Mouse (Mus musculus) T-cell, adult 2 months (primary cell): Measurements from ENCODE around the gene Mapk11.

ENCODE experiments used
- DNase-seq: peaks from one replicate; pipeline ENCODE4 v3.0.0; 2022; ENCODE audit warnings: low spot score

Mapk11 gene

DNA sequence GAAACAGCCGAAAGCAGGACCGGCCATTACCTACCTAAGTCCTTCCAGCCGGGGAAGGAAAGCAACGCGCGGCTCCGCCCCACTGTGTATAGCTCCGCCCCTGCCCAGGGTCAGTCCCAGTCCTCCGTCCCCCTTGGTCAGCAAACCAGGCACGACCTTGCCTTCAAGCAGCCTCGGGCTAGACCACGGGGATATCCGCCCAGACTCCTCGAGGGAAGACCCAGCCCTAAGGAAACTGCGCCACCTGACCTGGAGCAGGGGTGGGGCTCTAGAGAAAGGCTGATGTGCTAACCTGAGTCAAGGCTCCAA lies 24.4 kb upstream of the Mapk11 start:
- DNase-seq = no peak

- DNase-seq = no peak
Measured at GRCm38 (mm10) chr15:89173024-89173905, 23.8 kb upstream of the Mapk11 start.

DNA sequence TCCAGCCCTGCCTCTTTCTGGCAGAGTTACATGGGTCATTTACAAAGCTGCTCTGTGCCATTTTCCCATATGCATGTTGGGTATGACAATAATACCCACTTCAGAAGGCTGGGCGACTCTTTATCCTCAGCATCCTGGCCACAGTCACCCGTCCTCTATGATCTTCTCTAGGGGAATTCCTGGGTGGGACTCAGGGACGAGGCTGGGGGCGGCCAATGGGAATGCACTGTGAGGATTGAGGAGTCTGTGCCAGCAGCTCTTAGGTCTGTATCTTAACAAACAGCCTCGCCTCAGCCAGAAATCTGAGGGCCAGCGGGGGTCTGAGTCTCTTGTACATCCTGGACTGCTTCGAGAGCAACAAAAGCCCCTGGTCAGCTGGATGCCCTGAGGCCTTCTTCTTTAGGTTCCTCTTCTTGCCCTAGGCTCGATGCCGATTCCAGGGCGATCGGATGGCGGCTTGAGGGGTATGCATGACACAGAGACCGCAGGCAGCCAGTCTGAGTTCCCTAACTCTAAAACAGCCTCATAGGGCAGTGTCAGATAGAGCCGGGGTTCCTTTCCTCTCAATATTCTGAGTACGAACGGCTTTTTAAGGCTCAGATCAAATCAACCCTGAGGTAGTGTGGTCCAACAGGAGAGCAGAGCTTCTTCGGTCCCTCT lies 23.0 kb upstream of the Mapk11 start:
- no peak for DNase-seq

- DNase-seq = no peak
Measured at GRCm38 (mm10) chr15:89171526-89172051, 22.2 kb upstream of the Mapk11 start.

DNA sequence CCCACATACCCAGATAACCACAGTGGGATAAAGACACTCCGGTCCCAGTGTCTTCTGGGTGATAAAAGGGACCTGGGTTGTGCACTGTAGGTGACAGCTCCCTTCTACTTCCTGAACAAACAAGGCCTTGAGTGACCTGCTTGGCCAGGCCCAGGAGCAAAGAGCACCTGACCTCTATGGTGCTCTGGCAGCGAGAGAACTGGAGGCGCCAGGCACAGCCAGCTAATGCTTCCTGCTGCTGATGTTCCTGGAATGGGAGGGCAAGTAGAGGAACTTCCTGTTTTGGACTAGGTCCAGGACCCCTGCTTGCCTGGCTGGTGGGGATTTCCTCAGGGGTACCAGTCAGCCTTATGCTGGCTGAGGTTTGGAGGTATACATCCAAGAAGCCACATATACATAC lies 20.7 kb upstream of the Mapk11 start:
- DNase-seq = no peak

DNA sequence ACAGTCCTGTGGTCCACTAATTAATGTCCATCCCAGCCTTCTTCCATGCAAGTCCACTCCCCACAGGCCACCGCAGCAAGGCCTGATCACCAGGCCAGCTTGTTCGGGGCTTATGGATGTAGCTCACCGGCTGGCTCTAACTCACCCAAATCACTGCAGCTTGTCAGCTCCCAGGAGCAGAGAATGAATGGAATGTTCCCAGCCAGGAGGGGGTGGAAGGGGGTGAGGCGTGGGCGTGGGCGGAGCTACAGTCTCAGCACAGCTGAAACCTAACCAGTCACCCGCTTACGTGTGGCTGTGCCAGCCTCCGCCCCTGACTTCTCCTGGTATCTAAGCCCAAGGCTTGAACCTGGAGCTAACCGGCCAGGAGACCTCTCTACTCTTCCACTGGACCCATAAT lies 20.0 kb upstream of the Mapk11 start:
- DNase-seq = no peak

DNA sequence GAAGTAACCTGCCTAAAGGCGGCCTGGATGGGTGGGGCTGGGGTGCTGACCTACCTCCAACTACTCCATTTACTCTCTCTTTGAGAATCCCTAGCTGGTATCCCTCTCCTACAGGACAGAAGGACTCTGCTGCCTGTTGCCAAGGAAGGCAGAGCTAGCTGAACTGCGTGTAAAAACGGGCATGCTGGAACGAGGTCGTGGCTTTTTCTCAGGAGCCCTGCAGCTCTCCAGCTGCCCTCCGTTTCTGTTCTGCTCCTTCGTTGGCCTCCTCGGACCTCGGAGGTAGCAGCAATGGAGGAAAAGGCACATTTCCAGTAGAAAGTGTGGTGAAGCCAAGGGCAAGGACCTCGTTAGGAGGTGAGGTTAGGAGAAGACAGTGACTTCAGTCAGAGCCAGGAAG lies 19.5 kb upstream of the Mapk11 start:
- no peak for DNase-seq

GRCm38 (mm10) chr15:89165478-89165877 lies 16.1 kb upstream of the Mapk11 start:
- DNase-seq = no peak

GRCm38 (mm10) chr15:89161397-89161796 lies 12.0 kb upstream of the Mapk11 start:
- DNase-seq = no peak

DNA sequence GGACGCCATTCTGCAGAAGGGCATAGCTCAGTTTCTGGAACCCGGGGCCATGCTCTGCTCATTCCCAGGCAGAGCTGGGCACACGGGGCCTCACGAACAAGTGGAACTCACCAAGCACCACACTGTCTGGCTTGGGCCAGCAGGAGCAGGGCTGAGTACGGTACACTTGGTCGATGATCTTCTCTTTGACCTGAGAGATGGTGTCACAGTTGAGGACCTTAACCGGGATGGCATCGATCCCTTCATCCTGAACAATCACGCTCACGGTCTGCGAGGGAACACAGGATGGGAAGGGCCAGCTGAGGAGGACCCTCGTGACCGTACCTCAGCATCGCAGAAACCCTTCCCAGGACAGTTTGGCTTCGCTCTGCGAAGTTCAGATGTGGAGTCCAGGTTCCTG lies 9.1 kb upstream of the Mapk11 start:
- no peak for DNase-seq

DNA sequence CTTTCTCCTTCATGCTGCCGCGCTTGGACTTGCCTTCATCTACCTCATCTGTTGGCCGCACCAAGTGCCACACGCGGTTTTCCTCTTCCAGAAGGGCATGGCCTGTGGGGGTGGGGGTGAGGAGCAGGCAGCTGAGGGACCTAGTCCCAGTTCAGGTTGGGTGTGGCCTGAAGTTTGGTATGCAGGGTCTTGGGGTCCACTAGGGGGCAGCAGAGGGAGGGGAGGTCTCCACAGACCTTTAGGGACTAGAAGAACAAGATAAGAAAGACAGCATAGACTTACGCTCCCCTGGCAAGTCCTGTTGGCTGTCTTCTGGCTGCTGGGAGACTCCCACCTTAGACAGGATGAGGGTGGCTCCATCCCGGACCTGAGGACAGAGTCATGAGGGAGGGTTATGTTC lies 8.5 kb upstream of the Mapk11 start:
- peak; percentile 74 for DNase-seq

DNA sequence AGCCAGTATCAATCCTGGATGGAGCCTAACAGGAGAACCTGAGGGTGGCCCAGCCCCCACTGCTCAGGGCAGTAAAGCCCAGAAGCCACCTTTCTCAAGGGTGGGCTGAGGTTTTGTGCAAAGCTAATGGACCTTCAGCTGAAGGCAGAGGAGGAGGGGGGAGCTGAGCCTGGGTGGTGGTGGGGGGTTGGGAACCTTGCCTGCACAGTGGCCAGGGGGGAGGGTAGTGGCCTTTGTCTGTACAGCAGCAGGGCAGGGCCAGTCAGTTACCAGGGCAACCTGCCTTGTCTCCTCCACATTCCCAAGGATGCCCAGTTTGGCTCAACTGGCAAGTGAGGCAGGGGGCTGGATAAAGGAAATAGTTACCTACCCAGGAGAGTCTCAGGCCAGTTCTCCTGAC lies 2.9 kb upstream of the Mapk11 start:
- DNase-seq = no peak

DNA sequence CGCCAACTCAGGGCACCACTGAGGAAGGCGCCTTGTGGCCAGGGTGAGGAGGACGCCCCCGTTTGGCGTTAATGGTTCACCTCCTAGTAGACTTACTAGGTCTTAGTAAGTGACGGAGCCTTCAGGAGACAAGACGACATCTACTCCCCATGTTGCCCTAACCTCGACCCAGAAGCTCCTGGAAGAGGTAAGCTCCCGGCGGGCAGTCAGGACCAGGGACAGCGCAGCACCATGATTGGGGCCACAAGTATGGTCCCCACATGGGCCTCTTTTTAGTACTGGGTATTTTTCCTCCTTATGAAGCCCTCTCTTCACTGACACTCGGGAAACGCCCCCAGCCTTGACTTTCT lies 588 bp upstream of the Mapk11 start:
- DNase-seq = peak; percentile 31

DNA sequence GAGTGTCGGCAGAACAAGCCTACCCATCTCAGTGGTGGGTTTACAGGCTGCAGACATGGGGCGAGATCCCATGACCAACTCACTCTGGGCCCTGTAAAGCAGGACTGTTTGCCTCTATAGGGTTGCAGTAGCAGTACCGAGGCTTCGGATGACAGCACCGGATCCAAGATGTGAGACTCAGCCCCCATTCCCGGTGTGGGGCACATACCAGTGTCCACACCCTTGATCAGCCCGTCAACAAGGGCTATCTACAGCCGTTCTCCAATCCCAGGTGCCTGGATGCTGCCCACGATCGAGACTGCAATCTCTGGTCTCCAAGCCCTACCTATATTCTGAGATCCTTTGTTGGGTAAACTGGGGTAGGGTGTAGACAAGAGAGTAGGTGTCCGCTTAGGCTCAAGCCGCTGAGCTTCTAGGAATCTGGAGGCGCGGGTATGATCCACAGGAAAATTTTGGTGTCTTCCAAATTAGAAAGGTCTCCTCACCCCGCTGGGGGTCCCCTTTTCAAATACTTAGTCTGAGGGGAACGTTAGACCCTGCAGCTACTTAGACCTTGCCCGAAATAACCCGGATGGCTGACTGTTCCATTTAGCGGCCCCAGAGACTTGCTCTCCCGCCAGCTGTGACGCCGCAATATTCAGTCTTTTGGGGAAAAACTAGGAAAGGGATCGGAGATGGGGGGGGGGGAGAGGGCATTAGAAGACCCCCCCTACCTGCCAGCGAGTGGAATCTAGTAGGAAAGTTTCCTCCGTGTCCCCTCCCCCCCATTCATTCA lies 745 bp downstream of the Mapk11 start:
- DNase-seq = no peak

DNA sequence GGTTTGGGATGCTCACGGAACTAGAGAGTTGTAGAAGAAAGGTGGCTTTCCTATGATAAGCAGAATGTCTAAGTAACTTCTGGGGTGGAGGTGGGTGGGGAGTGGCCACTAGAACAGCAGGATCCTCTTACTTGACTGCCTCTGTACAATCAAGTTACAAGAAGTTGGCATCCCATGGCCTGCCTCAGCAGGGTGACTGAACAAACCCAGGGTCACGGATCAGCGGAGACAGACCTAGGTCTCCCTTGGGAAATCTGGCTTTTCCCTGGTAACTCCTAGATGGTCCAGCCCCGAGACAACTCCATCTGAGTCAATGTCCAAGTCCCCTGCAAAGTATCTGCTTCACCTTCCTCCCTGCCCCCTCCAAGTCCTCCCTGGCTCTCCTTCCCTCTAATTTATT lies 1.5 kb downstream of the Mapk11 start:
- DNase-seq = no peak

GRCm38 (mm10) chr15:89147456-89147855 lies 2.0 kb downstream of the Mapk11 start:
- no peak for DNase-seq

DNA sequence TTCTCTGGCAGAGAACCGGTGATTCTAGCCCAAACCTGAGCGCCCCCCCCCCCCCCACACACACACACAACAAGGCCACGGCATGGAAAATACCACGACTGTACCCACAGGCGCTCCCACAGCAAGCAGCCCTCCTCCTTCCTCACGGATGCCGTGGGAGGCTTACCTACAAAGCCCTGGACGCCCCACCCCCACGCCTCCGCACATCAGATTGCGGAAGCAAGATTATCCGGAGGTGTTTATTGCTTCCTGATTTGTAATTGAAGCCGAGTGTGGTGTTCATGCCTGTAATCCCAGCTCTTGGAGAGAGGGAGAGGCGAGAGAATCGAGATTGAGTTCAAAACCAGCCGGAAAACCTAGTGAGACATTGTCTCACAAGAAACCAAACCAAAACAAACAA lies 2.4 kb downstream of the Mapk11 start:
- DNase-seq = peak; percentile 77

GRCm38 (mm10) chr15:89146537-89146936 lies 2.9 kb downstream of the Mapk11 start:
- DNase-seq = peak; percentile 51

- DNase-seq = no peak
Measured at GRCm38 (mm10) chr15:89145813-89146350, 3.5 kb downstream of the Mapk11 start.

DNA sequence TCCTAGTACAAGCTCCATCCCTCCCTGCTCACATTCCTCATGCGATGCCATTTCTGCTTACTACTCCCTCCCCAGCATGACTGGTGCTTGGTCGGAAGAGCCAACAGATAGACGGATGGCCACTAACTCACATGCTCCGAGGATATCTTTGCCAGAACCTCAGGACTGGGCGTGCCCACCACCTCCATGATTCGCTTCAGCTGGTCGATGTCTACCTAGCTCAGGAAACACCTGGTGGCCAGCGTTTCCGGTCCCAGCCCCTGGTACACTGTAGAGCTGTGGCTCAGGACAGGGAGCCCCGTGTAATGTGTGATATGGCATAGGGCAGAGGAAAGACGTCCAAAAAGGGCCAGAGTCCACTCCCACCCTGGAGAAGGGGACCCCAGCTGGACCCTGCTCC lies 4.5 kb downstream of the Mapk11 start:
- no peak for DNase-seq

GRCm38 (mm10) chr15:89143134-89143533 lies 6.3 kb downstream of the Mapk11 start:
- no peak for DNase-seq

DNA sequence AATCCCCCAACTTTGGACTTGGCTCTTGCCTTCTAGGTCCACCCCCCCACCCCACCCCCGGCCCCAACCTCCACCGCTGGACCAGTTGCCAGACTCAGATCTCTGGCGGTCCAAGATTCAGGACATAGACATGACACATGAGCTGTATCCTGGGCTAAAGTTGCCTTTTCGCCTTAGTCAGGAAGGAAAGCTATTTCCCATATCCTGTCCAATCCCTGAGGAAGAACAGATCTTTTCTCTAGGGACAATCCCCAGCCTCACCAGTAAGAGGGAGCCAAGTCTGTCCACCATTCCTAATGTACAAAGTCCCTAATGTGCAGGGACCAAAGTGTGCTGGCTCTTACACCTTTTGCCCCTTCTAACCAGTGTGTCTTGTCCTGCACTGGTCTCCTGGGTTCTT lies 7.5 kb downstream of the Mapk11 start:
- DNase-seq = no peak

DNA sequence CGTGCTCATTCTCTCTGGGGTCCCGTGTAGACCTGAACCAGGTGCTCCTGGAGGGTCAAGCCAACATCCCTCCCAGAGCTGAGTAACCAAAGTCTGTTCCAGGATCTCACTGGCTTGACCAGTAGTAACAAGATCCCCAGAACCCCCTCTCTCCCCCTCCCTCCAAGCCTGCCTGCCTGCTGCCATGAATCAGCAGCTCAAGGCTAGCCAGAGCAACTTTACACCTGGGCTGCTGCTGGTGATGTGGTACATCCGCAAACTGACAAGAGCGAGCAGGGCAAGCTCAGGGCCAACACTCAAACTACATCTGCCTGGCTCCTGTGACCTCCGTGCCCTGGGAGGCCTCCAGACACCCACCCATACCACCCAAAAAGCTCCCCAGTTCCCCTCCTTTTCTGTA lies 8.0 kb downstream of the Mapk11 start:
- DNase-seq = no peak
